Mouse (Mus musculus) liver, adult 2 months (tissue): ENCODE results near the gene Slc25a27.

Experiments used
- CTCF ChIP-seq: fragments of 200-500 bp; IDR thresholded peaks from 2 replicates; pipeline ENCODE4 v1.5.1; 2011; ENCODE audit warnings: low read depth, low read length, control low read depth
- POLR2A ChIP-seq: fragments of 200-500 bp; IDR thresholded peaks from 2 replicates; pipeline ENCODE4 v1.6.1; 2011; ENCODE audit warnings: low read length, control low read depth; ENCODE audit not compliant: insufficient read depth; ENCODE audit errors: extremely low read depth

- no peak for TF ChIP-seq CTCF
- no peak for TF ChIP-seq POLR2A
Measured at GRCm38 (mm10) chr17:43651314-43652046, 15.5 kb downstream of the Slc25a27 start.
